Mouse (Mus musculus): ENCODE measurements at regions not wholly inside any gene's neighbourhood (a gene's known extent, or its start where the extent isn't known, plus 50 kb on each side); places are given as distances from the start of the nearest gene placed in this dataset.

DNA sequence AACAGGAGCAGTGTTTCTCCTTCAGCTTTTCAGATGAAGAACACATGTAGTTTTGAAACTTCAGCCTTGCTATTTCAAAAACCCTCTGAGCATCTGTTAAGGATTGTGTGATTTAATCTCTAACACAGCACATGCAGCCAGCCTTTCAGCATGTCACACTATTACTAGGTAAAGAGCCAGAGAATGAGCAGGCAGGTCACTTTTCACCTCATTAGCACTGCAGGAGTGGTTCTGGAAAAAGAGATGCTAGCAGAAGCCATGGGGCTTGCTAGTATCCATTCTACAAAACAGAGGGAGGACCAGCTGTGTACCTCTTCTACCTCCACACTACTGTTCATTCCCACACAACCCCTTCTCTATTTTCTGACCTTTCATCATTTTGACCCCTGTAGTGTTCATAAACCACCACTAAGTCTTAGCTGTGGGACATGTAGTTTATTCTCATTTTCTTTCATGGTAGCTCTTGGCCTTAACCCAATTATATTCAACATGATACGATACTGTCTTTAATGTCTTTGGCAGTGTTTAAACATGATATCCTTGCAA lies 535.1 kb upstream of the Alcam start:
- DNase-seq: no peak

DNA sequence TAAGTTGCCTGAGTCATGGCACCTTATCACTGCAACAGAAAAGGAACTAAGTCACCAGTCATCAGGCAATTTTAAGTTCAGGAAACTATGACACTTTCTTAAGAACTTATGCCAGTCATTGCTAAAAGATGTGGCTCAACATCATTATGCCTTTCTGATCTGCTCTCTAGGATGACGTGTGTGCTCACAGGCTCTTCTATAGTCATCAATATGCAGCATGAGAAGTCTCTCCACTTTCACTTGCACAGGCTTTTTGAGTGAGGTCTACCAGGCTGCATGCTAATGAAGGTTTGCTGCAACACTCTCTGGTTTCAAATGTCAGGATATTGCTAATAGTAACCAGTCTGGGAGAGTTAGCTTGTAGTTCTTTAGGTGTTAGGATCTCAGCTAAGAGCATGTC lies 530.5 kb upstream of the Alcam start:
- no peak for DNase-seq

DNA sequence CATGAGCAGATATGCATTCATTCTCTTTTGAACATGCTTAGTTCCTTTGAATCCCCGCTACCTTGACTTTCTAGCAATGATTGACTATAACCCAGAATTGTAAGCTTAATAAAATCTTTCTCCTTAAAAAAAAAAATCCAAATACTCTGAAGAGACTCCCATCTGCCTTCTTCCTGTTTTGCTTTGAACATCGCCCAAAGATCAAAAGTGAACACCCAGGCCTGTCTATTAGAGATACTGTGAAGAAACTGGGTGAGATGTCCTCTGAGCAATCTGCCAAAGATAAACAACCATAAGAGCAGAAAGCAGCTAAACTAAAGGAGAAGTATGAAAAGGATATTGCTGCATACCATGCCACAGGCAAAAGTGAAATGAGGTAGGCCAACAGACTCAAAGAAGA lies 527.1 kb upstream of the Alcam start:
- no peak for DNase-seq

DNA sequence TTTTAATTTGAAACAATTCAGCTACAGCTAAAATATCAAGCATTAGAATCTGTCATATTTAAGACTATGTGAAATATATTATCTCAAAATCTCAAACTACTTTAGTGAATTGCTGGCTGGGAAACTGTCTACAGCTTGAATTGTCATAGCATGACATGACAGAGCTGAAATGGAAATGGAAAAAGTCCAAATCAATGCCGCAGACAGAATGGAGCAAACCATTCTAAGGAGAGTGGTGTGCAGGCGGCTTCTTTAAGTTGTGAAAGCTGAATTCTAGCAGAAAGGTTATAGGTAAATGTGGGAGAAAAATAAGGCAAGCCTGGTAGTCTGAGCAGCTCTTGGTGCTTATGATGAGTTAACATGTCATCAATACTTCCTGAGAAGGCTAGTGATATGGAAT lies 518.9 kb upstream of the Alcam start:
- no peak for DNase-seq

DNA sequence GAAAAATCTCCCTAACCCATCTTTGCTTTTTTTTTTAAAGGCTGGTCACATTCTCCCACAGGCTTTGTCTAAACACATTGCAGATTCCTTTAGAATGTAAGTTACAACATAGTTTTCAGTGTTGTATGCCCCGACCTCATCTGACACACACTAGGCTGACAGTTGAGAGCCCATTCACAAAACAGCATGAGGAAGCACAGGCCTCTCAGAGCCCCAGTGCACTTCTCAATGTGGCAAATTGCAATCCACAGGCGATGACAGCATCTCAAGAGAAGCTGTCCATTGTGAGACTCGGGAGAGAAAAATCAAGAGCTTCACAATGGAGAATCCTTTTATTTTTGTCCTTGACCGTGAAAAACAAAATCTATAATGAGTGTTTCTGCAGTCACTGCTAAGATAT lies 493.8 kb upstream of the Alcam start:
- DNase-seq: no peak

DNA sequence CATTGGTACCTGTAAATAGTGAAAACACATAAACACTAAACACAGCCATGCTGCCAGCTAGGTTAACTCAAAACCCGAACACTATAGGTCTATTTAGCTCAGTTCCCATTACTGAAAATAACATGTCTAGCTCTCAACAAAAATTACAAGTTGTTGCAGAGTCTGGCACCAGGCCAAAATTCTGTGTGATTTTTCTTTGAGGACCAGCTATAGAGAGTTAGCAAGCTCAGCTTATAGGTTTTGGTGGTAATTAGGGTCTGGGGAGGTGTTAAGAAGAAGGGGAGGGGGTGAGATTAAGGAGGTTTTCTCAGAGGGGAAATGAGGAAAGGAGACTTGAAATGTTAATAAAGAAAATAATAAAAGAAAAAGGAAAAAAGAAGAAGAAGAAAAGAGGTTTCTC lies 480.9 kb upstream of the Alcam start:
- no peak for DNase-seq

DNA sequence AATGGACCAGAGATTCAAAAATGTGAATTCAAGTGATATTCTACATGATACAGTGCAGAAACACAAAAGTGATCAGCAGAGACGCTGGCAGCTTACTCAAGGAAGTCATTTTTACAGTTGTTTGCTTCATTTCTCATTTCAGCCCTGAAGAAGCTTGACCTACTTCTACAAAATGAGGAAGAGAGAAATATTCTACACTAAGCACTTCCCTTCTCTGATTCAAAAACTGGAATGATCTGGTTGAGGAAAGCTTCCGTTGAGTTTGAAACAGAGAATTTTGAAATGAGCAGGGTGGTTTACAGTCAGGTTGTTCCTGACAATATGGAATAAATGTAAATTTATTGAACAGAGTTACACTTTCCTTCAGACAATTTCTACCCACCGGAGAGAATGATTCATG lies 478.1 kb upstream of the Alcam start:
- DNase-seq: no peak

DNA sequence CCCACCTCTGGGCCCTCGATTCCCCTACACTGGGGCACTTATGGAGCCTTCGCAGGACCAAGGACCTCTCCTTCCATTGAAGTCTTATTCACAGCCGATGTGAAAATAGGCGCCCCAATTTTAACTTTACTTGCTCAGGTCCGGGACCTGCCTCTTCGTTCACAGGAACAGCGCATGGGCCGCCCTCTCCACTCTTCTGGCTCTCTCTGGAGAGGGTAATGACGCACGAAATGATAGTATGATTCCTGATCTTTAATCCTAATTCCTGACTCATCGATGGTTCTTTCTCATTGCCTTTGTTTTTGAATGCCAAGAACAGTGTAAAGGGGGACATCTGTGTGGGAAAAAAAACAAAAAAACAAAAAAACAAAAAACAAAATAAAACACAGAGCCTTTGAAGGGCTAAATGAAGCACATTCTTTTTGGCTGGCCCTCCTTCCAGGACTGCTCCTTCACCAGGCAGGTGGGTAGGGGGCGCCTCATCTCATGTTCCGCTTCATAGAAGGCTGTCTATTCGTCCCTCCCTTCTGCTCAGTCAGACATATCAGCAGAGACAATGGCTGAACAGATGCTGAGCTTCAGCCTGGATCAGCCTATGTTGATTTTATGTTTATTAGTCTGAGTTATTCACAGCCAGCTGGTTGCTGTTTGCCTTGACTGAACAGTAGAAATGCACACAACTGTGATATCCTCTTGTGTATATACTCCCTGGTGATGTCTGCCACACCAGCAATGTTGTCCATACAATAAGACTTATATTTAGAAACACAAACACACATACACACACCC lies 438.8 kb upstream of the Alcam start:
- DNase-seq: peak; percentile 14

DNA sequence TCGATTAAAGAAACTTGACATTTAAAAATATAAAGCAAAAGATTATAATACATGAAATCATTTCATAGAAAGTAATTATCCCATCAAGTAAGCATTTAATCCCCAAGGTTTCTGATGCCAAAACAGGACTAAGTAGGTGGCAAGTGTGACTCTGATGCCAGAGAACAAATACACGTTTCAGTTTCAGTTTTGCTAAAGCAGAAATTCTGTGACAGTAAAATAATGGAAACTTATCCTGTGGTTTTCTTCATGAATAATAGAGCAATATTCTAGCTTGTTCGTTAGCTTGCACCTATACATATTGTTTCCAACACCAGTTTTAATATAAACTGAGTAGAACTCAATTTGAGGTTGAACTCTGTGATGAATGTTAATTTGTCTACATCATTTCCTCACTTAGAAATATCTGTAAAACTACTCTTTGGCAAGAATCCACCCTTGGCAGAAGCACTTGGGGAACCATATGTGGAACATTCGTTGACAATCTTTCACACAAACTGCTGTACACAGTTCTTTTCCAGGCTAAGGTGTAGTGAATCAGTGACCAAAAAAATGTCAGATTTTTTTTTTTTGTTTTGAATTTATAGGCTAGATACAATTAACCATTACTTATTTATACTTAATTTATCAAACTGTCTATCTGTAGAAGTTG lies 425.7 kb upstream of the Alcam start:
- peak; percentile 20 for DNase-seq

DNA sequence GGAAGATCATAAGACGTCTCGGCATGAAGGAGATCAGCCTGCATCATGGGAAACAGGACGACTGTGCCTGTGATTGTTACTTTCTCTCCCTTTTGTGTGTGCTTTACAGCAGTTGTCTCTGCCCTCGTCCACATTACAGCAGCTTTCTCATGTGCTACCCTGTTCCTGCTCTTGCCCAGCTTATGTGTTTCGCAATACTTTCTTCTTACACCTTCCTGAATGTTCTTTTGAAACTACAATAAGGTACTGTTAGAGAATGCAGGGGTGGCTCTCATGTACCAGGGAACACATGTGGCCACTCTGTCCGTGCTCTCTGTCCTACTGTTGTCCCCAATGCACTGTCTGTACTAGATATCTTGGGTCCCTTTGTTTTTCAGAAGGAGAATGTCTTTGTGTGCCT lies 414.0 kb upstream of the Alcam start:
- no peak for DNase-seq

DNA sequence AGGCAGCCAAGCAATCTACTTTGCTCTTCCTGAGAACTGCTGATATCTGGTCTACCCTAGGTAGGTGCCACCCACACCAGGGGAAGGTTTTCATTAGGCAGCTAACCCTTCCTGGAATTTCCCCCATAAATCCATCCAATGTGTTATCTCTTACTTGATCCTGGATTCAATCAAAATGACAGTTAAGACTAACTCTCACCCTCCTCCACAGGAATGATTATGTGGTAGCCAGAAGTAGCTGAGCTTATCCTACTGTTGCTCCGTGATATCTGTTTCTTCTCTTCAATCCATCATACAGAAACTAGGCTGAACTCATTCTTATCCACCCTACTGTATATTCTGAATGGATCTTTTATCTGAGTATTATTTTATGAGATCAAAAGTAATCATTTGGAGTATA lies 409.7 kb upstream of the Alcam start:
- DNase-seq: no peak

DNA sequence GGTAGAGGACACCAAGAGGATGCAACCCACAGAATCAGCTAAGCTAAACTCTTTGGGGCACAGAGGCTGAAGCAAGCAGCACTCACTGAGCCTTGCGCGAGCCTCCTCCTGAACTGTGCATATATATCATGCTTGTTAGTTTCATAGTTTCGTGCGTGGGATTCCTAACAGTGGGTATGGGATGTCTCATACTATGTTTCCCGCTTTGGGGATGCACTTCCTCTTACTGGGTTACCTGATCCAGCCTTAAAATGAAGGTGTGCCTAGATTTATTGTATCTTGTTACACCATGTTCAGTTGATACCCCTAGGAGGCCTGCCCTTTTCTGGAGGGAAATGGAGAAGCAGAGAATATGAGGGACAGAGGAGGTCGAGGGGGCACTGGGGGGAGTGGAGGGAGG lies 407.4 kb upstream of the Alcam start:
- no peak for DNase-seq

DNA sequence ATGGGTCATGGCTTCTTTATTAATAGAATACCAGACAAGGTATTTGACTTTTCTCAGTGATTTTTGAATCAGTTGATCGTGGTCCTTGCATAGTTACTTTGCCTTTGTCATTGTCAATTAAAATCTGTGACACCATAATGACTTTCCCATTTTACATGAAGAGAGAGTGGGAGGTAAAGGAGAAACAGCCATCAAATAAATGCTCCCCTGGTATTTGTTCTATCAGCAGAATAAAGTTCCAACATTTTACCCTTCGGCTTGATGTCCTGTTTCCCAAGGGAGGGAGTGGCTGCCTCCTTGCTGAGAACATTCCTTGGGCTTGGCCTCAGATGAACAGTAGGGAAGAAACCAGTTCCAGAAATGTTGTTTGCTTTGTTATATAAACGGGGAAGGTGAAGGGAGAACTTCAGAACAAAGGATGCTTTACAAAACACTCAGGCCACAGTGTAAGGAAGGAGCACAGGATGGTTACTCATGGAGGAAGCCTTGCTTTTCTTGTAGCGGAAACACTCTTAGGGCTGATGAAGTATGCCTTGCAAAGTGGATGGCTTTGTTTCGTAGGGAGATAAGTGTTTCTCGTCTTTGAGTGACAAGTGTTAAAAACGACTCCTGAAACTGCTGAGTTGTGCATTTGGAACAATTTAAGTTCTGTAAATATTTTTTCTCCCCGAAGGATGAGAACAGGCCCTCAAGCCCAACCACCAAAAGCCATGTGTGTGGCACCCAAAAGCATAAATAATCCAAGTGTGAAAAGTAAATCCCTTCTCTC lies 404.8 kb upstream of the Alcam start:
- no peak for DNase-seq

DNA sequence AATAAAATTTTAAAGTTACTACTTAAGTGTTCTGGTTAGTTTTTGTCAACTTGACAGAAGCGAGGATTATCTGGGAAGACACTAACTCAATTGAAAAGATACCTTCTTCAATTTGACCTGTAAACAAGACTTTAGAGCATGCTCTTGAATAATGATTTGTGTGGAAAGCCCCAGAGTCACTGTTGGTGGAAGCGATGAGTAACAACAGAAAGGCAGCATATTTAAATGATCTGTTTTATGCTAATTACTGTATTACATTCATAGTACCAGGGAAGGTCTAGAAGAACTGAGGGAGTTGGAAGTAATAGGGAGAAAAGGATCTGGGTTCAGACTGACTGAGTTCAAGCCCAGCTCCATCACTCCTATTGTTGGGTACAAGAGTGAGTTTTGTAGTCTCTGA lies 397.3 kb upstream of the Alcam start:
- DNase-seq: no peak

DNA sequence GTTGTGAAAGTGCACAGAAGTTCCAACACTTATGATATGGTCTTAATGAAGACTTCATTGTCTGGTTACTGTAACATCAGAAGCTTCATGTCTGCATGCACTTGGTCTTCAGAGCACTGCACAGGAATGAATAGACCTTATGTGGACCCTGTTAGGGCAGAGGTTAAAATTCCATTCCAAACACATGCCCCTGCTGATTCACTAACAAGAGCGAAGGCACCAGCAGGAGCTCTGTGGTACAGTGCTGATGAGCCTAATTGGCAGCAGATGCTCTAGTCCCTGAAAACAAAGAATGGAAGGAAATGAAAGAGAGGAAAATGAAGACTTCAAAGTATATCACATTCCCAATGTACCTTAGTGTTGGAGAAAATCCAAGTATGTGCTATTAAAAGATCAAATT lies 365.1 kb upstream of the Alcam start:
- DNase-seq: no peak

DNA sequence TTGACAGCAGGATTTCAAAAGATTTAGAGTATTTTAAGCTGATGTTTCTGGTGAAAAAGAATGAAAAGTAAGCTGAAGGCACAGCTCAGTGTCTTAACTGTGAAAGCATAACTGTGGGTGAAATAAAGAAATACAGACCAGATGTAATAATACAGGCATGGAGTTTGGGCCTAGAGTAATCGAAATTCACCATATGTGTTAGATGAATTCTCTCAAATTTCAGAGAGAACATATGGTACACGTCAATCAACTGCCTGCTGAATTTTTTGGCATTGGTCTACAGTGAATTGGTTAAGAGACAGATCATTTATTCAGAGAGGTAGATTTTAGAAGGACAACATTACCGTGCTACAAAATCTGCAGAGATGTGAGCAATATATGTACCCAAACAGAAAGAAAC lies 357.3 kb upstream of the Alcam start:
- DNase-seq: peak; percentile 4

DNA sequence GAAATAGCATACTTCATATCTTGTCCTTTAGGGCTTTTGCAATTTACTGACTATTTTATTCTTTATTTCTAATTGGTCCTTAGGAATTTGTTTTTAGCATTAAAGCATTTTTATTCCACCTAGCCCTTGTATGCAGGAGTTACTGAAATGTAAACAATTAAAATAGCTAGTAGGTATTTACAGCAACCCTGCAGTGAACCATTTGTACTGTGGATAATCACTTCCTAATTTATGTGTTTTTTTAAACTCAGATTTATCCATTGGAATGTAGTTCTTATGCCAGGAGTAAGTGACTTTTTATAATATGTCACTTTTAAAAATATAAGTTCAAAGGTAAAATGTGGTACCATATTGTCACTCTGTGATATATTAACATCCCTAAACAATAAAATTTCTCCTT lies 350.5 kb upstream of the Alcam start:
- DNase-seq: no peak

DNA sequence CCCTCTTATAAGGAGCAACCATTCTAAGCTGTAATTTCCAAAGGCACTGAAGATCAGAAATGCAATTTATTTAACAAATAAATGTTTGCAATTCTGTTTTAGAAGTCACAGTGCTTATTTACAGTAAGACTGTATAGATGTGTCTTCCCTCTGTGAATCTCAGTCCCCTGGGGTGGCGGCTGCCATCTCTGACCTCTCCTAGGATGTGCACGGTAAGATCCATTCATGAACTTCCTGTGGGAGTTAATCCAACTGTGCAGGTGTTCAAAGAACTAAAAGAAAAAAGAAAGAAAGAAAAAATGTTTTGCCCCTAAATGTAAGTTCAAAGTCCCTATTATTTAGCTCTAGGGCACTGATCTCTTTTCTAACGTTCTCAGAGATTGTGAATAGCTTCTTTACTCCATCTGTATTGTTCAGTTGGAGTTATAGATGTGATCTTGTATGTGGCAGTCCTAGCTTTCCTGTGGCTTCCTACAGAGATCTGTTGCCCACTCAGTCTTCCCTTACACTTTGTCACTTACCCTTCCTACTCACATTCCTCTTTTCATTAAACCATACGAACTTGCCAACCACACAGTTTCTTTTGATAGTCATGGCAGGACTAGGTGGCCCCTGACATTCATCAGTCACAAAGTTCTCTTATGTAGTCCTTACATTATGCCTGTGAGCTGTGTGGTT lies 346.0 kb upstream of the Alcam start:
- no peak for DNase-seq

DNA sequence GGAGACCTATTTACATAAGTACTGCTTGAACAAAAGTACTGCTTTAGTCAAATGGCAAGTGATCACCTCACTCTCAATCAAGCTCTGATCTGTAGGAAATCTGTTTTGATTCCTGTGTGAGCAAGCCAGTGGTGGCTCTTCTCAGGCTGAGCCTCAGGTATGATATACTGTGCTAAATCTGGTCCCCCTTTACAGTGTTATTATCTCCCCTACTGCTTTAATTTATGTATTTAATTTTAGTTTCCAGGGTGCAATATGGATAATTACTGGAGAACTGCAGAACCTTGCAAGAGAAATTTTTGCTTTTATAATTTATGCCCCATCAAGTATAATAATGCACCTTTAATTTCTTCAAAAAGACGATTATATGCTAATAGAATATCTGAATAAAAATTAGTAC lies 341.3 kb upstream of the Alcam start:
- no peak for DNase-seq

DNA sequence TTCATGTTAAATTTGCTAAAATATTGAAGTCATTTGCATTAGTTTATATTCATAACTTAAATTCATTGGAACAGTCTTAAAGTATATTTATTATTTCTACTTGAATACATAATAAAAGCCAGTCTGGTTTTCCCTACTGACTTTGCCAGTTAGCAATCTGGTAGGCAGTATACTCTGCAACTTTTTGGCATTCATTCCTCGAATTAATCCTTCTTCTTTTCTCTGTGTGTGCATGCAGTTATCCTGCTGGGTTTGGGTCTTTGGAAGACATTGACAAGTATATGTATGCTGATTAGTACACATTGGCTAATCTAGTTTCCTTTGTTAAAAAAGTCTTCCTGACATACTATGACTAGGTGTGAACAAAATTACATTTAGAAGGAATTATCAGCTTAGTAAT lies 336.1 kb upstream of the Alcam start:
- no peak for DNase-seq

DNA sequence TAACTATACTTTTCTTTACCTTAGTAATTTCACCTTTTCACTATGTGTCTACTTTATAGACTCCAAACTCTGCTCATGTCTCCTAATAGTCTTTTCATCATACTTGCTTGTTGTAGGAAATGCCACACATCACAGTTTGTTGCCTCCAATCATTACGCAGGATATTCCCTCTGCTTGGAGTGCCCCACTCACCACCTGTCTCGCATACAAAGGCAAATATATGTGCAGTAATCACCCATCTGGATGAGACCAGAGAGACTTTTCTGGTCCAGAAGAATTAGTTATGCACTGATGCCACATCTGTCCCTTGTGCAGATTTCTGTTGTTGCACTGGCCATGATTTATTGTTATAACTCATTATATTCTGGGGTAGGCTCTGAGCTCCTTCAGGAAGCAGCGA lies 293.9 kb upstream of the Alcam start:
- DNase-seq: no peak

DNA sequence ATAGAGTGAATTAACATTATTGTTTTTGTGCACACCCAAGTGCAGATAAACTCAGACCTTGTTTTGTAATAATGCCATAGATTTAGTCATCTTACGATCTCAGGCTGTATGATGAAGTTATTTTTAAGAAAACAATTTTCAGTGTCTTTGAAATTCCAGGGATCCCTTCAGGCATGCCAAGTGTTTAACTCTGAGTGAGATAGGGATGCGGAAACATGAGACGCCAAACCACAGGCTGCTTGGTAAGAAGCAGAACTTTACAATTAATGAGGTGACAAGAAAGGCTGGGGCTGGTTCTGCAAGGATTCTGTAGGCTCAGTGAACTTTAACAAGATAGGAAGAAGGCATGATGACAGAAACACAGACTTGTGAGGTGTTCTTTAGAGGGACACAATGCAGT lies 292.3 kb upstream of the Alcam start:
- no peak for DNase-seq

DNA sequence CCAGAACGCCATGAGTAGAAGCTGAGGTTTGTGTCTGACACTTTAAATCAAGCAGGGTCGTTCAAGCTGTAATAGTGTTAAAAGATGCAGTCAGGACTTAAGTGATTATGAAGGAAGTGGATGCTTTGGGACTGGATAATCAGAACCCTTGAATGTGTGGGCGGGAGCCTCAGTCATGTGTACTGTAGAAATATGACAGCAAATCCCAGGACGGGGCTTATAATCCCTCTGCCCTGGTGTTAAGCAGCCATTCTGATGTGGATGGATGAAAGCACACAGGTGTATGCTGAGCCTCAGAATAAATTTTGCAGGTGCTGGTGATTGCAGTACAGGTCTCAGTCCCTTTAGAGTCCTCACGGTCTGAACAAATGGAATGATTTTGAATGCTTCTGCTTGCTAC lies 290.8 kb upstream of the Alcam start:
- DNase-seq: no peak

All from layer of hippocampus, adult 9-11 months (tissue).